Mouse (Mus musculus): ENCODE data around the gene Lrch1. TPM values are rescaled to one million over a fixed set of nuclear protein-coding genes. Genes with fewer than 3 reads are reported as not detected.

Gene Lrch1
- 12.4 and 12.5 TPM in 2 replicates for polyA plus RNA-seq (2015; fragmentation: Nextera tagmentation; extraction: Ambion mirVana)

- Histone ChIP-seq H3K27ac (ENCODE audit: low read length) (peak within 1 kb of the TSS; percentile 98), H3K4me3 (ENCODE audit: low read length) (peak within 1 kb of the TSS; percentile 95), H3K4me2 (ENCODE audit: low read depth, low read length) (peak within 1 kb of the TSS; percentile 91), H3K9me3 (replicated peaks; ENCODE audit: control insufficient read depth, low read length) (no peaks in the 10 kb centered on the region), H3K4me1 (ENCODE audit: control insufficient read depth, insufficient read depth, low read length) (peaks cover 34% of the 10 kb centered on the region), H3K9ac (ENCODE audit: low read length) (peak within 1 kb of the TSS; percentile 97), H3K36me3 (ENCODE audit: control insufficient read depth, insufficient read depth) (no peaks in the 10 kb centered on the region), H3K27me3 (ENCODE audit: control insufficient read depth, insufficient read depth, low read length) (no peaks in the 10 kb centered on the region)
- ATAC-seq (replicated peaks; ENCODE audit: extremely low read depth, insufficient read depth, low FRiP score) = peak; percentile 70
- under 1% methylated on average over 61 of the region's 65 CpGs for WGBS
Observed at GRCm38 (mm10) chr14:74947376-74948013, at the start of gene Lrch1. Lrch1 (minus strand) TSS chr14:74947876.

GRCm38 (mm10) chr14:74997041-74997440 lies 49.4 kb upstream of the Lrch1 start:
- H3K36me3 ChIP-seq (ENCODE audit: control insufficient read depth, insufficient read depth) = no peaks in the 10 kb centered on the region
- no peaks in the 10 kb centered on the region for H3K9me3 ChIP-seq (replicated peaks; ENCODE audit: control insufficient read depth, low read length)
- WGBS = 85% methylated on average over 2 of the region's 2 CpGs
- H3K4me1 ChIP-seq (ENCODE audit: control insufficient read depth, insufficient read depth, low read length) = peaks cover 4% of the 10 kb centered on the region
- H3K4me3 ChIP-seq (ENCODE audit: low read length) = no peak overlapping the region
- no peaks in the 10 kb centered on the region for H3K27me3 ChIP-seq (ENCODE audit: control insufficient read depth, insufficient read depth, low read length)
- no peak for ATAC-seq (replicated peaks; ENCODE audit: extremely low read depth, insufficient read depth, low FRiP score)
- no peak overlapping the region for H3K9ac ChIP-seq (ENCODE audit: low read length)
- H3K27ac ChIP-seq (ENCODE audit: low read length) = no peak overlapping the region
- no peak overlapping the region for H3K4me2 ChIP-seq (ENCODE audit: low read depth, low read length)

- H3K36me3 ChIP-seq (ENCODE audit: control insufficient read depth, insufficient read depth) = no peaks in the 10 kb centered on the region
- no peaks in the 10 kb centered on the region for H3K9me3 ChIP-seq (replicated peaks; ENCODE audit: control insufficient read depth, low read length)
- no peaks in the 10 kb centered on the region for H3K27me3 ChIP-seq (ENCODE audit: control insufficient read depth, insufficient read depth, low read length)
- no peak overlapping the region for H3K4me2 ChIP-seq (ENCODE audit: low read depth, low read length)
- peaks cover 4% of the 10 kb centered on the region for H3K4me1 ChIP-seq (ENCODE audit: control insufficient read depth, insufficient read depth, low read length)
- ATAC-seq (replicated peaks; ENCODE audit: extremely low read depth, insufficient read depth, low FRiP score) = no peak
- 53% methylated on average over 3 of the region's 3 CpGs for WGBS
- H3K9ac ChIP-seq (ENCODE audit: low read length) = no peak overlapping the region
- no peak overlapping the region for H3K27ac ChIP-seq (ENCODE audit: low read length)
- H3K4me3 ChIP-seq (ENCODE audit: low read length) = no peak overlapping the region
Observed at GRCm38 (mm10) chr14:74996556-74996955, 48.9 kb upstream of the Lrch1 start.

GRCm38 (mm10) chr14:74990504-74990903 lies 42.8 kb upstream of the Lrch1 start:
- no peak overlapping the region for H3K4me3 ChIP-seq (ENCODE audit: low read length)
- no peak overlapping the region for H3K9ac ChIP-seq (ENCODE audit: low read length)
- no peaks in the 10 kb centered on the region for H3K27me3 ChIP-seq (ENCODE audit: control insufficient read depth, insufficient read depth, low read length)
- H3K27ac ChIP-seq (ENCODE audit: low read length) = no peak overlapping the region
- no peaks in the 10 kb centered on the region for H3K4me1 ChIP-seq (ENCODE audit: control insufficient read depth, insufficient read depth, low read length)
- no peak for ATAC-seq (replicated peaks; ENCODE audit: extremely low read depth, insufficient read depth, low FRiP score)
- no peak overlapping the region for H3K4me2 ChIP-seq (ENCODE audit: low read depth, low read length)
- no peaks in the 10 kb centered on the region for H3K36me3 ChIP-seq (ENCODE audit: control insufficient read depth, insufficient read depth)
- H3K9me3 ChIP-seq (replicated peaks; ENCODE audit: control insufficient read depth, low read length) = no peaks in the 10 kb centered on the region
- WGBS = 11% methylated on average over 1 of the region's 1 CpGs

- 86% methylated on average over 4 of the region's 4 CpGs for WGBS
Observed at GRCm38 (mm10) chr14:74989909-74990308, 42.2 kb upstream of the Lrch1 start.

GRCm38 (mm10) chr14:74989322-74989721 lies 41.6 kb upstream of the Lrch1 start:
- no peak overlapping the region for H3K4me3 ChIP-seq (ENCODE audit: low read length)
- no peak overlapping the region for H3K9ac ChIP-seq (ENCODE audit: low read length)
- no peaks in the 10 kb centered on the region for H3K9me3 ChIP-seq (replicated peaks; ENCODE audit: control insufficient read depth, low read length)
- H3K4me1 ChIP-seq (ENCODE audit: control insufficient read depth, insufficient read depth, low read length) = no peaks in the 10 kb centered on the region
- WGBS = 59% methylated on average over 4 of the region's 4 CpGs
- ATAC-seq (replicated peaks; ENCODE audit: extremely low read depth, insufficient read depth, low FRiP score) = no peak
- no peak overlapping the region for H3K27ac ChIP-seq (ENCODE audit: low read length)
- no peaks in the 10 kb centered on the region for H3K27me3 ChIP-seq (ENCODE audit: control insufficient read depth, insufficient read depth, low read length)
- no peaks in the 10 kb centered on the region for H3K36me3 ChIP-seq (ENCODE audit: control insufficient read depth, insufficient read depth)
- H3K4me2 ChIP-seq (ENCODE audit: low read depth, low read length) = no peak overlapping the region

More at GRCm38 (mm10) chr14:74989909-74990308, 42.2 kb upstream of the Lrch1 start:
- no peak for ATAC-seq (replicated peaks; ENCODE audit: extremely low read depth, insufficient read depth, low FRiP score)
- no peak overlapping the region for H3K27ac ChIP-seq (ENCODE audit: low read length)
- H3K27me3 ChIP-seq (ENCODE audit: control insufficient read depth, insufficient read depth, low read length) = no peaks in the 10 kb centered on the region
- no peak overlapping the region for H3K4me2 ChIP-seq (ENCODE audit: low read depth, low read length)
- no peak overlapping the region for H3K9ac ChIP-seq (ENCODE audit: low read length)
- no peaks in the 10 kb centered on the region for H3K4me1 ChIP-seq (ENCODE audit: control insufficient read depth, insufficient read depth, low read length)
- H3K9me3 ChIP-seq (replicated peaks; ENCODE audit: control insufficient read depth, low read length) = no peaks in the 10 kb centered on the region
- no peaks in the 10 kb centered on the region for H3K36me3 ChIP-seq (ENCODE audit: control insufficient read depth, insufficient read depth)
- H3K4me3 ChIP-seq (ENCODE audit: low read length) = no peak overlapping the region

- no peak overlapping the region for H3K9ac ChIP-seq (ENCODE audit: low read length)
- H3K27me3 ChIP-seq (ENCODE audit: control insufficient read depth, insufficient read depth, low read length) = no peaks in the 10 kb centered on the region
- H3K9me3 ChIP-seq (replicated peaks; ENCODE audit: control insufficient read depth, low read length) = no peaks in the 10 kb centered on the region
- H3K27ac ChIP-seq (ENCODE audit: low read length) = no peak overlapping the region
- no peak overlapping the region for H3K4me3 ChIP-seq (ENCODE audit: low read length)
- H3K36me3 ChIP-seq (ENCODE audit: control insufficient read depth, insufficient read depth) = no peaks in the 10 kb centered on the region
- no peaks in the 10 kb centered on the region for H3K4me1 ChIP-seq (ENCODE audit: control insufficient read depth, insufficient read depth, low read length)
- ATAC-seq (replicated peaks; ENCODE audit: extremely low read depth, insufficient read depth, low FRiP score) = no peak
- no peak overlapping the region for H3K4me2 ChIP-seq (ENCODE audit: low read depth, low read length)
- WGBS = 79% methylated on average over 3 of the region's 3 CpGs
Observed at GRCm38 (mm10) chr14:74986527-74986926, 38.9 kb upstream of the Lrch1 start.

GRCm38 (mm10) chr14:74985658-74986057 lies 38.0 kb upstream of the Lrch1 start:
- no peak overlapping the region for H3K4me2 ChIP-seq (ENCODE audit: low read depth, low read length)
- H3K9me3 ChIP-seq (replicated peaks; ENCODE audit: control insufficient read depth, low read length) = no peaks in the 10 kb centered on the region
- no peak overlapping the region for H3K4me3 ChIP-seq (ENCODE audit: low read length)
- H3K9ac ChIP-seq (ENCODE audit: low read length) = no peak overlapping the region
- no peak for ATAC-seq (replicated peaks; ENCODE audit: extremely low read depth, insufficient read depth, low FRiP score)
- H3K4me1 ChIP-seq (ENCODE audit: control insufficient read depth, insufficient read depth, low read length) = no peaks in the 10 kb centered on the region
- no peak overlapping the region for H3K27ac ChIP-seq (ENCODE audit: low read length)
- 61% methylated on average over 4 of the region's 4 CpGs for WGBS
- H3K36me3 ChIP-seq (ENCODE audit: control insufficient read depth, insufficient read depth) = no peaks in the 10 kb centered on the region
- H3K27me3 ChIP-seq (ENCODE audit: control insufficient read depth, insufficient read depth, low read length) = no peaks in the 10 kb centered on the region

- no peaks in the 10 kb centered on the region for H3K4me1 ChIP-seq (ENCODE audit: control insufficient read depth, insufficient read depth, low read length)
- H3K27ac ChIP-seq (ENCODE audit: low read length) = no peak overlapping the region
- H3K4me3 ChIP-seq (ENCODE audit: low read length) = no peak overlapping the region
- 64% methylated on average over 7 of the region's 7 CpGs for WGBS
- H3K36me3 ChIP-seq (ENCODE audit: control insufficient read depth, insufficient read depth) = no peaks in the 10 kb centered on the region
- ATAC-seq (replicated peaks; ENCODE audit: extremely low read depth, insufficient read depth, low FRiP score) = no peak
- no peaks in the 10 kb centered on the region for H3K9me3 ChIP-seq (replicated peaks; ENCODE audit: control insufficient read depth, low read length)
- no peaks in the 10 kb centered on the region for H3K27me3 ChIP-seq (ENCODE audit: control insufficient read depth, insufficient read depth, low read length)
- H3K4me2 ChIP-seq (ENCODE audit: low read depth, low read length) = no peak overlapping the region
- H3K9ac ChIP-seq (ENCODE audit: low read length) = no peak overlapping the region
Observed at GRCm38 (mm10) chr14:74984817-74985391, 37.2 kb upstream of the Lrch1 start.
